Mouse (Mus musculus) lung, embryonic 15.5 days (tissue): Measurements from ENCODE around the gene Tcte2. TPM values are rescaled to one million over a fixed set of nuclear protein-coding genes. Genes with fewer than 3 reads are reported as not detected.

Experiments
- ATAC-seq: fragments of 200-750 bp; cut with Nextera tagmentation; 2 replicates; pipeline ENCODE4 v1.8.0; 2017; ENCODE audit warnings: moderate number of reproducible peaks, borderline replicate concordance; ENCODE audit not compliant: low FRiP score, low TSS enrichment; ENCODE audit errors: extremely low read depth
- H3K27ac ChIP-seq: fragments of 300-500 bp; sonication (generic); 2 replicates; pipeline ENCODE4 v1.5.1; 2015; ENCODE audit warnings: moderate library complexity, mild to moderate bottlenecking, inconsistent platforms
- H3K27me3 ChIP-seq: fragments of 300-500 bp; sonication (generic); 2 replicates; pipeline ENCODE4 v1.6.1; 2015; ENCODE audit warnings: inconsistent platforms
- H3K36me3 ChIP-seq: fragments of 300-500 bp; sonication (generic); 2 replicates; pipeline ENCODE4 v1.6.1; 2015; ENCODE audit warnings: inconsistent platforms
- H3K4me1 ChIP-seq: fragments of 300-500 bp; sonication (generic); 2 replicates; pipeline ENCODE4 v1.6.1; 2015; ENCODE audit warnings: inconsistent platforms
- H3K4me2 ChIP-seq: fragments of 300-500 bp; sonication (generic); 2 replicates; pipeline ENCODE4 v1.6.1; 2015; ENCODE audit warnings: inconsistent platforms, mild to moderate bottlenecking, moderate library complexity
- H3K4me3 ChIP-seq: fragments of 300-500 bp; sonication (generic); 2 replicates; pipeline ENCODE4 v1.5.1; 2015; ENCODE audit warnings: mild to moderate bottlenecking, inconsistent platforms
- H3K9ac ChIP-seq: fragments of 300-500 bp; sonication (generic); 2 replicates; pipeline ENCODE4 v1.6.1; 2015; ENCODE audit warnings: inconsistent platforms
- H3K9me3 ChIP-seq: fragments of 300-500 bp; sonication (generic); 2 replicates; pipeline ENCODE4 v1.6.1; 2016; ENCODE audit warnings: inconsistent platforms
- WGBS: fragments of 180-500 bp; shearing (Covaris S2); methylation state at CpG from one replicate; pipeline ENCODE4 v1.1.7; 2015; 5-methylcytosine and 5-hydroxymethylcytosine counted together
- polyA plus RNA-seq: library from polyadenylated mRNA; unstranded; fragments of >200 nt; fragmentation: Nextera tagmentation; extraction: Ambion mirVana; gene quantifications from 2 replicates; pipeline ENCODE4 v1.2.1, GENCODE M21; 2015

Gene Tcte2
- polyA plus RNA-seq, 1 experiment from 2014 or later: 5.1 TPM

- Histone ChIP-seq H3K36me3 (no peaks in the 10 kb centered on the region), H3K4me1 (peaks cover 18% of the 10 kb centered on the region)
These were observed 98.0 kb downstream of the Tcte2 start for GRCm38 (mm10) chr17:13663386-13664166.

More at GRCm38 (mm10) chr17:13663386-13664166, 98.0 kb downstream of the Tcte2 start:
- ATAC-seq: no peak
- no peak overlapping the region for H3K27ac ChIP-seq
- H3K4me3 ChIP-seq: no peak overlapping the region
- H3K27me3 ChIP-seq: no peaks in the 10 kb centered on the region
- 84% methylated on average over 13 of the region's 13 CpGs for WGBS
- H3K9ac ChIP-seq: no peak overlapping the region
- H3K4me2 ChIP-seq: no peak overlapping the region
- no peaks in the 10 kb centered on the region for H3K9me3 ChIP-seq

Other genes starting within 250 kb of the Tcte2 start
- gene Afdn, start 1.3 kb downstream of the Tcte2 start, polyA plus RNA-seq: 111 and 114 TPM in 2 replicates
- gene Gm7168, start 186.5 kb upstream of the Tcte2 start, polyA plus RNA-seq: not detected in 2 replicates
- not detected in 2 replicates for gene Gm7356, start 241.9 kb upstream of the Tcte2 start, polyA plus RNA-seq